Mouse (Mus musculus) ES-Bruce4 (cell line): ENCODE measurements around the gene Slc10a7.

Source experiments
- CTCF ChIP-seq: IDR thresholded peaks from one replicate; pipeline ENCODE4 v1.8.1; 2011; ENCODE audit warnings: low read depth, low read length
- EP300 ChIP-seq: IDR thresholded peaks from 2 replicates; pipeline ENCODE4 v1.6.1; 2011; ENCODE audit warnings: low read depth, low read length; ENCODE audit not compliant: insufficient read depth
- POLR2A ChIP-seq: IDR thresholded peaks from one replicate; pipeline ENCODE4 v1.8.1; 2011; ENCODE audit warnings: low read length; ENCODE audit not compliant: insufficient read depth

DNA sequence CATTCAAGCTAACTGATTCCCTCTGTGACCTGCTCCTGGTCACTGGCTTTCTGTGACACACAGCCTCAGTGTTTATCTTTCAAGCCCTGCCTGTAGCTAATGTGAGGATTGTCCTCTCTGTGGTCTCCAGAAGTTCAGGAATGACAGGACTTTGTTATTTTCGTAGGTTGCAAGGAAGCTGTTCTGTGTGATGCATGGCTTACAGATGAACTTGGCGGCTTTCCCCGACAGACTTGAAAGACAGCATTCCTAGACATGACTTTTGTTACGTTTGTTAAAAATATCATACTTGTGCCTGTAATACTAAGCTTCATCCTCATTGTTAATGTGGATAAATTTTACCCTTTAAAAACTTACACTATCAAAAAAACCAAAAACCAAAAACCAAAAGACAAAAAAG, 138.7 kb downstream of the Slc10a7 start:
- TF ChIP-seq EP300 (no peak), CTCF (no peak), POLR2A (no peak)
